Mouse (Mus musculus) CH12.LX (cell line): Measurements from ENCODE around the gene Stxbp3.

Experiments
- CHD1 ChIP-seq: IDR thresholded peaks from 2 replicates; pipeline ENCODE4 v1.6.1; 2012; ENCODE audit warnings: low read depth, low read length, improper control_type of control experiment, inconsistent platforms
- POLR2A ChIP-seq: IDR thresholded peaks from 2 replicates; pipeline ENCODE4 v1.6.1; 2011; ENCODE audit warnings: low read depth, mild to moderate bottlenecking, improper control_type of control experiment, low read length
- RAD21 ChIP-seq: IDR thresholded peaks from 2 replicates; pipeline ENCODE4 v1.6.1; 2011; ENCODE audit warnings: low read depth, mild to moderate bottlenecking, low read length, improper control_type of control experiment, moderate library complexity
- ZNF384 ChIP-seq: IDR thresholded peaks from 2 replicates; pipeline ENCODE4 v1.6.1; 2012; ENCODE audit warnings: low read depth, low read length, improper control_type of control experiment, inconsistent platforms

GRCm38 (mm10) chr3:108851996-108852697 is 11.8 kb upstream of the Stxbp3 start:
- TF ChIP-seq RAD21 (no peak), ZNF384 (no peak), POLR2A (no peak), CHD1 (no peak)
